Mouse (Mus musculus): ENCODE measurements around the gene Prkcg.

Prkcg gene

DNA sequence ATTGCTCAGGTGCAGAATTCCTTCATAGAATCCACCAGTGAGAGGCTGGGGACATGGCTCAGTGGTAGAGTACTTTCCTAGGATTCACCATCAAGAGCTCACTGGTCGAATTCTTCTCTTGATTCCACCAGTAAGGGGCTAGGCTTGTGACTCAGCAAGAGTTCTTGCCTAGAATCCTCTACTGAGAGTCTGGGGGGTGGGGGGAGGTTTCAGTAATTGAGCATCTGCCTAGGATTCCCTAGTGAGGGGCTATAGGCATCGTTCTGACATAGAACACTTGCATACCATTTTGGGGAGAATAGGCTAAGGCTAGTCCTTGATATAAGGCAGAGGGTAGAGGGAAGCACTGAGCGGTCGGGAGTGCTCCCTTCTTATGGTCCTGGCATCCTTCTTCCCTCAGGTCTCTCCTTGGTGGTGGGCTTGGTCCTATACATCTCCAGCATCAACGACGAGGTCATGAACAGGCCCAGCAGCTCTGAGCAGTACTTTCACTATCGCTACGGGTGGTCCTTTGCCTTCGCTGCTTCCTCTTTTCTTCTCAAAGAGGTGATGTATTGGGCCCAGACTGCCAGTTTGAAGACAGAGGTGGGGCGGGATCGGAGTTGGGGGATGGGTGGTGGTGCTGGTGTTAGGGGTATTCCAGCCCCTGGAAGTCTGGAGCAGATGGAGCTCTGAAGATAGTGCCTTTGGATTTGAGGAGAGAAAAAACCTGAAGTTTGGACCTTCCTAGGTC, 76.7 kb downstream of the Prkcg start:
- DNase-seq (ENCODE audit: low spot score in 2 of 2) = no peak

- peak; percentile 4 to 8 for DNase-seq (ENCODE audit: low spot score in 2 of 2)
These were observed 77.9 kb downstream of the Prkcg start for GRCm38 (mm10) chr7:3366705-3367516.

- no peak for DNase-seq (ENCODE audit: low spot score in 2 of 2)
These were observed 78.6 kb downstream of the Prkcg start for GRCm38 (mm10) chr7:3367569-3367968.

GRCm38 (mm10) chr7:3368311-3368710, 79.3 kb downstream of the Prkcg start:
- no peak for DNase-seq (ENCODE audit: low spot score in 2 of 2)

- no peak for DNase-seq (ENCODE audit: low spot score in 2 of 2)
These were observed 80.2 kb downstream of the Prkcg start for GRCm38 (mm10) chr7:3369189-3369588.

- DNase-seq (ENCODE audit: low spot score in 2 of 2) = no peak
These were observed 81.4 kb downstream of the Prkcg start for GRCm38 (mm10) chr7:3370407-3370806.

GRCm38 (mm10) chr7:3372376-3372775, 83.4 kb downstream of the Prkcg start:
- no peak for DNase-seq (ENCODE audit: low spot score in 2 of 2)

- DNase-seq (ENCODE audit: low spot score in 2 of 2) = no peak
These were observed 84.8 kb downstream of the Prkcg start for GRCm38 (mm10) chr7:3373754-3374153.

- DNase-seq (ENCODE audit: low spot score in 2 of 2) = peak in 1 of 2 experiments; percentile 39
These were observed 87.9 kb downstream of the Prkcg start for GRCm38 (mm10) chr7:3376831-3377230.
